Mouse (Mus musculus) liver (tissue): Measurements from ENCODE around the gene 2010111I01Rik.

Source experiments
- DNase-seq: peaks from one replicate; pipeline ENCODE4 v3.0.0-alpha.2; 2020; ENCODE audit warnings: mixed read lengths

2010111I01Rik gene

DNA sequence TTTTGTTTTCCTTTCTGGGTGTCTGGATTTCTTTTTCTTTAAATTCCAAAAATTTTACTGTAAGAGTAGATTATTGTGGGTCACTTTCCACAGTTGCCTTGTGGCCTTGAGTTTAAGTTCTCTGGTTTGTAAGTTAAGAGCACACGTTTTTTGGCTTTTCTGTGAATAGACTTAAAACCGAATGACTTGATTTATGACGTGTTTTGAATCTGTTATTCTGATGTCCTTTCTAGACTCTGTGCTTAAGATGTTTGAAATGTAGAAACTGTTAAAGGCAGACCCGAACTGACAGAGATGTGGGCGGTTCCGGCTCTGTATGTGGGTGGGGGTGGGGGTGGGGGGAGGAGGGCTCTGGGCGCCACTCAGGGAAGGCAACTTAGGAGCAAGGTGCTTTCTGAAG, 282.3 kb downstream of the 2010111I01Rik start:
- no peak for DNase-seq

DNA sequence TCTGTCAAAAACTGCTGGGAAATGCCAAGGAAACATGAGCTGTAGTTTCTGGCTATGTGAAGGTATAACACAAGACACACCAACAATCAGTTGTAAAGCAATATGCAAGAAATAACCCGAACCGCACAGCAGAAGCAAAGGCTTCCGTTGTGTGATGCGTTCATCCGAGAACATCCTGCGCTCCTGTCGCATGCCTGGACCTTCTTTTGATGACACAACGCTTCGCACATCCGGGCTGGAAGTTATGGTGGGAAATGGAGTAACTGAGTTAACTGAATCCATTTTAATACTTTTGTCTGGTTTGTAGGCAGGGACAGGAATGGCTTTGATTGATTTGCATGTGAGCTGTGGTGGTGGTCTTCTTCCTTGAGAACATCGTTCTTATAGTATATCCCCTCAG, 282.9 kb downstream of the 2010111I01Rik start:
- DNase-seq, result no peak

DNA sequence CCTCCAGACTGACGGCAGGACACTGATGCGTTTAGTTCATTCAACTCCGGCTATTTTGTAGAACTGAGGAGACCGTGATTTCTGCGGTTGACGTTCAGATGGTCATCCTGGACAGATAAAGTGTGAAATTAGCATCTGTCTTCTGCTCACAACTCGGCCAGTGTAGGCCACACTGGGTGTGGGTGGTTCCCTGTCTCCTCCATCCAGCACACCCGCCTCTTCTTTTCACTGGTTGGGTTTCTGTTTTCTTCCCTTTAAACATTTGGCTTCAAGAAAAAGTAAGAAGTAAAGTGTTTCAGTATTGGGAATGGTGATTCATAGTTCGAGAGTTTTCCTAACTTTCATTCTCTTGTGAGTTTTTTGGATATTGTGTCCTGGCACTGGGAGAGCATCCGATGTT, 283.6 kb downstream of the 2010111I01Rik start:
- DNase-seq, result no peak

DNA sequence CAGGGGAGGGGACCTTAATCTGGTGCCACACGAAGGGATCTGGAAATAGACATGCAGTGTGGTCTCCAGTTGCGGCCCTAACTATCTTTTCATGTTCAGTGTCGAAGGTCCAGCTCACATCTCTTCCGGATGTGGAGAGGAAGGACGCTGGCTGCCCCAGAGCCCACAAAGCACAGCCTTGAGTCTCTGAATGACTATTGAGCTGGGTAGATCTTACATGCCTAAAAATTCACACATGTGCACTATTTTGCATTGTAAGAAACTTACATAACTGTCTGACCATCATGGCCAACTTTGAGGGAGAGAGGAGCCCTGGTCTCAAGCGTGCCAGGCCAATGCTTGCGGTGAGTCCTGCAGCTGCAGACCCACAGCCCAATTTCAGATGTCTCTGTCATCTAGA, 284.5 kb downstream of the 2010111I01Rik start:
- DNase-seq, result no peak

DNA sequence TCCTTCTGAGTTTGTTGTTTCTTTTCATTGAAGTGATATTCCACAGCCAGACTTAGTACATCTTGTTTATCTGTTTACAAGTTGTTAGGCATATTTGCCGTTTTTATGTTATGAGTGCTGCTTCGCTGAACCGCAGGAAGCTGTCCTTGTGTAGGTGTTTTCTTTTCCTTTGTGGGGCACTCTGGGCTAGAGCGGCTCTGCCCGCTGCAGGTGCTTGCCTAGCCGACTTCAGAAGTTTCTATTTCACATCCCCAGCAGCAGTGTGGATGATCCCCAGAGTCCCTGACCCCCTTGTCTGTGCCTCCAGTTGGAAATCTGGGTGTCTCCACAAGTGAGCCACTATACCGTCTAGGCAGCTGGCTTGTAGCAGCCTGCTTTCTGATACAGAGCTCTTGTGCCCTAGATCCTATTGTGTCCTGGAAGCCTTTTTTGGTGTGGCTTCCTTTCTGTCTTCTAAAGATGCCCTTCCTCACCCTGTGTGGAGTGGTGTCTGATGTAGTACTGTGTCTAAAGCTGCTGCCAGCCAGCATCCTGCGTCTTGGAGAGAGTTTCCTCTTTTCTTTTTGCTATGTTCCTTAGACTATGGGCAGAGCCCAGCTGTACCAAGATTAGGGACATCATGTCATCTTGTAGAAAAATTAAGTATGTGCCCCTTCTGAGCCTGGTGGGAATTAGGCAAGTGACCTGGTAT, 285.2 kb downstream of the 2010111I01Rik start:
- no peak for DNase-seq

DNA sequence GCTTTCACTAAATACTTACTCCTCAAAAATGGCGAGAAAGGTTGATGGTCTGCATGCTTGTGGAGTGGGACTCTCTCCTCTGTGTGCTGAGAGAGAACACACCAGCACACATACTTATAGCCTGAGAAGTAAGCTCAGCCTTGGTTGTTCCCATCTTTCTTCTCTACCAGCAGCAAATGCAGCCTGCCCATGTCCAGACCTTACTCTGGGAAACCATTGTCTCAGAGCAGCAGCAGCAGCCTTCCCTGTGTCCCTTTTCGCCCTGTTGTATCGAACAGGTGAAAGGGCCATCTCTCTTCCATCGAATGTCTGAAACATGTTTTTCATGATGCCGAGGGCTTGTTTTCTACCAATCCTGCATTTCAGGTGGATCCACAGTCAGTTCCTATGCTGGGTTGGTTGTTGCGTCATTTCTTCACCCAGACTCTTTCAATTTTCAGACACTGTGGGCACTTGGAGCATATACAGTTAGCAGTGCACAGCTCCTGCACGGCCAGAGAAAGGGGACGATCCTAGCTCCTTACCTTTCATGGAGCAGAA, 285.8 kb downstream of the 2010111I01Rik start:
- no peak for DNase-seq

DNA sequence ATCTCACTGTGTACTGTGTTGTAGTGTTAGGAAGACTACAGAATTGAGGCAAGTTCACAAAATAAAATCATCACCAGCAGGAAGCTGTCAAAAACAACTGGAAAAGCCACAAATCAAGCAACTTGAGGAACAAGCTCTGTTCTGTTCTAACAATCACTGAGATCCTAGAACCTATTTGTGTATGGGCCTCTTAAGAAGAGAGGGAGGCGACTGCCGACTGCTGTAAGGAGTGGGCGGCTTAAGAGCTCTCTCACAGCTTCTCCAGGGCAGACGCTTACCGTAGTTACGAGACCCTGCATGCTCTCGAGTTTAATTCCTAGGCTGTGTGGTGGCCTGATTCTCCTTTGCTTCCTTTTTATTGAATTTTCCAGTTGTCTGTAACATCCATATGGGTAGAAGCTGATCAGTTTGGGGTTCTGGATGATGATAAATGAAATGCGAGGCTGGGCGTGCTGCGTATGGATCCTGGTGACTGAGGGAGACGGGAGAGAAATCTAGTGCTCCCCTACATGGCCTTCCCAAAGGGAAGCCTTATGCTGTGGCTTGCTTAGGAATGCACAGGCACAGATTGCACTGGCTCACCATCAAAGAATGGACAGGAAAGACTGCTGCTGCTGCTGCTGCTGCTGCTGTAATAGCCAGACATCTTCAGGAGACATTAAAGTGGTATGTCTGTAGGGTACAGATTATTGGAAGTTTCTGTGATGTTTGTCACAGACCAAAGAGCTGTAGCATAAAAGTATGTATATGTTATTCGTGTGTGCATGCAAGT, 286.6 kb downstream of the 2010111I01Rik start:
- DNase-seq, result no peak

DNA sequence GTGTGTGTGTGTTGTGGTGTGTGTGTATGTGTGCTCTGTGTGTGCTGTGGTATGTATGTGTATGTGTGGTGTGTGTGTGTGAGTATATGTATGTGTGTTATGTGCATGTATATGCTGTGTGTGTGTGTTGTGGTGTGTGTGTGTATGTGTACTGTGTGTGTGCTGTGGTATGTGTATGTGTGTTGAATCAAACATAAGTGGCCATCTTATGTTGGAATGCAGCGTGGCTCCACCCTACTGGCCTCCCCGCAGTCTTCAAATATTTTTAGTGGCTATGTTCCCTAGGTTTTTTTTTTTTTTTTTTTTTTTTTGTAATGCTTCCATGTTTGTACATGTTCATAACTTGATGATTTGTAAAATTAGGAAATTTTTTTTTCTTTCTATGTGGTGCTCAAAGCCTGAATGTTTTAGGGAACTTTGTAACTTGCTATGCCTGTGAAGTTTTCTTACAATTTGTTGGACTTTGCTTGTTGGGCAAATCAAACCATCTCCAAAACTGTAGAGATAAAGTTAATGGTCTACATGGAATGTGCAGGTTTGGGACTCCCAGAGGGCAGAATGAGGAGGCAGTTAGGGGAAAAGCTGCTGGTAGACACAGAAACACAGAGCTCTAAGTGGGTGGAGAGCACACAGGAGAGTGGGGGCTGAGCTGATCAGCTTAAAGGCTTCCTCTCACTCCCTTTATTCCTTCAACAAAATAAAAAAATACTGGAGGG, 287.8 kb downstream of the 2010111I01Rik start:
- DNase-seq, result no peak

DNA sequence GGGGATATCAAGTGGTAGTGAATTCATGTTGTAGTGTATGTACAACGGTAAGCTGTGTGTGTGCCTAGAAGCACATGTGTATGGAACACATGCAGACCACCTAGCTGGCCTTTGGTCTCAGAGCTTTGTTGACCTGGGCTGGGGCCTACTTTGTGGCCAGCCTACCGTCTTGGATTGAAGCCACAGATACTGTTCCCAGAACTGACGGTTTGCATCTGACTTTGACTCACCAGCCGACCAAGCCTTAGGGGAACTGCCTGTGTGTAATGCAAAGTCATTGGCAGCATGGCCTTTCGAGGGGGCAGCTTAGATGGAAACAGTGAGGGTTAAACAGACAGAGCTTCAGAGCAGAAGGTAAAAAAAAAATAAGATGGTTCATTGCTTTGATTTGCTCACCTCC, 288.5 kb downstream of the 2010111I01Rik start:
- no peak for DNase-seq

DNA sequence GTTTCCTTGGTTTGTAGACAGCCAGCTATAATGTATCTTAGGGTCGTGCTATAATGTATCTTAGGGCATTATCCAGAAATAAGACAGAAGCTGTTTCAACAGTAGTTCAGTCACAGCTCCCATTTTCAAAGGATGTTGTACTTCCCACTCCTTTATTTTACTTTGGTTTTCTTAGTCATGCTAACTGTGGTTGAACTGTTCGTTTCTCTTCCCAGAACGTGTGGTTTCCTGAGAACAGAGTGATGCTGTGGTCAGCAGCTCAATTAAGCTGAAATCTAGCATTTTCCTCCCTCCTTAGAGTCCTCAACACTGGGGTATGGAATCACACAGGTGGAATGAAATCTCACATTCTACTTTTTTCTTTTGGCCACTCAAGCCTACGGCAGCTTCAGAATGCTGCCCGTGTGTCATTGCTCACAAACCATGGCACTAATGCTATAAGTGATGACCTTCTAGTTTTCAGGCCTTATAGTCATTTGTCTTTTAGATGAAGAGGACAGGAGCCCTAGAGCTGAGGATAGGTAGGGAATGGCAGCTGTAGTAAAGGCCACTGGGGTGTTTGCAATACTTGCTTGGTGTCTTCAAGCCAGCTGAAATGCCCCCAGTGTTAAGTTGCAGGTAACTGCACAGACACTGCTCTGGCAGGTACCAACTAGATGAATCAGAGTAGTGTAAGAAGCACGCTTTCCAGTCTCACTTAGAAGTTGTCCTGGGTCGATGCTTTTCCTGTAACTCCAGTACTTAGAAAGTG, 289.4 kb downstream of the 2010111I01Rik start:
- DNase-seq, result no peak

DNA sequence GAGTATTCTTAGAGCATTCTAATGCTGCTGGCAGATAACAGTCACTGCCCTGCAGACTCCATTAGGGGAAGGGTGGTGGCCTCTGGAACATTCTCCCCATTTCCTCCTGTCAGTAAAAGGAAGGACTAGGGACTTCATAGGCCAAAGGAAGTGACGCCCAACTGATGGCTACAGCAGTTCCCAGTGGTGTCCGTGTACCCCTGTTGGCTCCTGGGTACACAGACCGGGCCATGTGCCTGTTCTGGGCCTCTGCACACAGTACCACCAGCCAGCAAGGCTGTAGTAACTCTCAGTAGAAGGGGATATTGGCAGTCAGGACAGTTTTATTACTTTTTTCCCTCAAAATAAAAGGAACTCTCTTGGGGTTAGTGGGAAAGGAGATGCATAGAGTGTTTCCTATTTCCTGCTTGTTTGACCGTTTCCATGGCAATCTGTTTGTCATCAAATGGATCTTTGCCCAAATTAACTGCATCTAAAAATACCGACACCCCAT, 290.9 kb downstream of the 2010111I01Rik start:
- no peak for DNase-seq

DNA sequence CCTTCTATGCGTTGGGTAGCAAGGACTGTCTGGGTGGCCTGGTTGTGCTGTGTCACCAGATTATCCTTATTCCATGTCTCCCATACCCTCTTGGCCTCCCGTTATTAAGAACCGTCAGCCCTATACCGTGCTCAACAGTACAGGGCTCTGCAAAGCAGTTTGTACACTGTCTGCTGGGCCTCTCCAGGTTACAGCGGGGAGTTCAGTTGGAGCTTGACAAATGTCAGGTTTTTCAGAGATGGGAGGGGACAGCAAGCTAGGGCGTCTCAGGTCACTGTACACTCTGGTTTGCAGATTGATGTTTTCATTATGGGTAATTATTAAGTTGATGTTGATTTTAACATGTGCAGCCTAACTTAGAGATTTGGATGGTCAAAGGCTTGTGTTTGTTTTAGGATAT, 291.5 kb downstream of the 2010111I01Rik start:
- no peak for DNase-seq

DNA sequence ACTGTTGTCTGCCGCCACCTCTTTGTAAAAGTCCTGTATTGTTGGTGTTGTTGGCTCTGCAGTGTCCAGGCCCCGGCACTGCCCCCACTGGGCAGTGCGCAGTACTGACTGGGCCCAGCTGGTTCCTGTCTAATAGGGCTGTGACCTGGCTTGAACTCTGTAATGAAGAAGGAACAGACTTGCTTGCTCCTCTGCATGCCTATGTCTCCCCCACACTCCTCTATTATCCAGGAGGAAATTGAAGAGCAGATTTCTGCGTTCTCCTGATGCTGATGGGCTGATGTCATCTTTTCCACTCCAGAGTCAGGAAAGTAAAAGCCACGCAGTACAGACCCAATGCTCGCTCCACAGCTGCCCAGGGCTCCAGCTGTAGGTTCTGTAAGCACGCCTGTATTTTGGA, 292.1 kb downstream of the 2010111I01Rik start:
- DNase-seq, result no peak

DNA sequence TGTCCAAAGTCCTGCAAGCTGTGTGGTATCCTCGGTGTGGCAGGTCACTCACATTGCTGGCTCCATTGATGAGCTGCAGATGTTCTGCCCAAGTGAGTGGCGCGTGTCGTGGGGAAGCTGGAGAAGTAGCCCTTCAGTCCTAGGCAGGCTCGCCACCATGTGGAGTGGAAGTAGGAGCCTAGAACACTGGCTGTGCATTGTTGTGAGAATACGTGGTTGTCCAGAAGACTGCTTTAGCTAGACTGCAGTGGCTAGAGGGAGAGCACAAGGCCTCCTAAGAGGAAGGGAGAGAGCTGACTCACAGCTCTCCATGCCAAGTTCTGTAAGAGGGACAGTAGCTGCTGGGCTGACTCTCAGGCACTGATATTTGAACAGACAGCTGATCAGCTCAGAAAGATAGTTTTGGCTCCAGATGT, 293.5 kb downstream of the 2010111I01Rik start:
- DNase-seq, result no peak

DNA sequence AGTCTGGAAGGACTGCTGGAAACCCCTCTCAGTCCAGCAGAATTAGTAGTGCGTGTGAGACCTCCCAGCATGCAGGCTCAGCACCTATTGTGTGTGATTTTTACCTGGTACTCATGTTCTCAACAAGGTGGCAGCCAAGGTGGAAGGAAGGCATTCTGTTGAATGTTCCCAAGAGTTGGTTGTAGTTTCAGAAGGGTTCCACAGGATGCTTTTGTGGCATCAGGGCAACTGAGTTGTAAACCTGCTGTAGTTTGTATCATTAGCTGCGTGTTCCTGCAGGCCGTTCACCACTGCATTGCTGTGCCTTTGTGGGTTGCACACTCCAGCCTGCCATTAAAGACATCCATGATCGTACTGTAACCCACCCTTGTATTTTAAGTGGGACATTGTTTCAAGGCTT, 294.0 kb downstream of the 2010111I01Rik start:
- DNase-seq, result no peak

DNA sequence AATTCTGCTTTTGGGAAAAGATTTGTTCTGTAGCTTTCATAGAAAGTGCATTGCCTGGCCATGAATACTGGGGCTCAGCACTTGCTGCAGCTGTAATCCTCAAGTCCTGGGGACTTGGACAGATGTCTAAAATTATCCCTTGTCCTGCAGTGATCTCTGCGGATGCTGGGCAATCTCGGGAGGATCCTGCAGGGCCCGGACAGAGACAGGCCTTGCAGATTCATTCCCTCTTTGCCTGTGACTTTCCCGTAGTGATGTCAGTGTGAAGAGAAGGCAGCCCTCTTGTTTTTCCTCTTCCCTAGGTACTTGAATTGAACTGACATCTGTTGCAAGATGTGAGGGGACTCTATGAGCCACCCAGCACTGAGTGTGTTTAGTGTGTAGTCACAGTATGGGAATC, 295.4 kb downstream of the 2010111I01Rik start:
- DNase-seq, result no peak

DNA sequence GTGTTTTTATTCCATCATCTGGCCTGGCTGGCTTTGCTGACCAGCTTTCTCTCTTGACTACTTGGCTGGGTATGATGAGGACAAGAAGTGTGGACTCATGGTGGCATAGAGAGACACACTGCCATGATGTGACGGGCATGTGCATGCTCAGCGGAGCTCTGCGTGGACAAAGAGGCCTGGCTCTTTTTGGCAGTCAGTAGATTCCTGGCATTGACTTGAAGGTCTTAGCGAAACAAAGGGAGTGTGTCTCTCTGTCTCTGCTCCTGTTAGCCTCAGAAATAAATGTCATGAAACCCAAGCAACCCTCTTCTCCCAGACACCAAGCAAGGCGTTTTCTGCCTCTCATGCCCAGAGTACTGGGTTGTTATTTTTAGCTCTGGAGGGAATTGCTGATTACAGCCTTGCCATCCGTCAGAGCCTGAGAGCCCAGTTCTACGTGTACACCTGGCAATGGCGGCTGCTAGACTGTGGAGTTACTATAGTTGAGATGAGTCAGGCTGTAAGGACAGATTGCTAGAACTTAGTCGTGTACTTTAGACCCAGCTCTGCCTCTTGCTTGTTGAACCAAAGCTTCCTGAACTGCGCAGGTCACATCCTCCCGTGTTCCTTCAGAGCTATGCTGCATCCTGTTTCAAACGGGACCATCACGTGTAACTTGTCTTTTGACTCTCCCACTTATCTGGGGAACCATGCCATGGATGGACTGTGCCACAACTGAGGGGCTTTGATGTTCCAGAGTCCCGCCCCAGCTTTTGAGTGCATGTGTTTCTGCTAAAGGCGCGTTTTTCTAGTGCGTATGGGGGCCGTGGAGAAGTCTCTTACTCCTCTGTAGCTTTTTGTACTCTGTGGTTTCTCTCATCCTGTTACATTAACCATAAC, 296.3 kb downstream of the 2010111I01Rik start:
- no peak for DNase-seq

DNA sequence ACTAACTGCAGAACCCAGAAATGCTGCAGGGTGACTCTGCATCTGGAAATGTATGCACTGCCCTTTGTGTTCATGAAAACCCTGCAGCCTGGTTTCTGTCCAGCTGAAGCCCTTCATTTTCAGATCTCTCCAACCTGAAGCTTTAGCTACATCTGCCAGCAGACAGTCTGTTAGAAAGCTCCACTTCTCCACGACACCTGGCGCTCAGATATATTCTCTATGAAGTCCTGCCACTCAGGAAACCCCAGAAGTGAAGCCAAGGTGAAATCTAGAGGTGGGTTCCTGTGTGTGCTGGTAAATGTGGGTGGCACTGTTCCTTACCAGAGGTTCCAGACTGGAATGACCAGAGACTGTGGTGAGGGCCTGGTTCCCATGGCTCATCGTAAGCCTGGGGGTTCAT, 297.0 kb downstream of the 2010111I01Rik start:
- DNase-seq, result no peak

DNA sequence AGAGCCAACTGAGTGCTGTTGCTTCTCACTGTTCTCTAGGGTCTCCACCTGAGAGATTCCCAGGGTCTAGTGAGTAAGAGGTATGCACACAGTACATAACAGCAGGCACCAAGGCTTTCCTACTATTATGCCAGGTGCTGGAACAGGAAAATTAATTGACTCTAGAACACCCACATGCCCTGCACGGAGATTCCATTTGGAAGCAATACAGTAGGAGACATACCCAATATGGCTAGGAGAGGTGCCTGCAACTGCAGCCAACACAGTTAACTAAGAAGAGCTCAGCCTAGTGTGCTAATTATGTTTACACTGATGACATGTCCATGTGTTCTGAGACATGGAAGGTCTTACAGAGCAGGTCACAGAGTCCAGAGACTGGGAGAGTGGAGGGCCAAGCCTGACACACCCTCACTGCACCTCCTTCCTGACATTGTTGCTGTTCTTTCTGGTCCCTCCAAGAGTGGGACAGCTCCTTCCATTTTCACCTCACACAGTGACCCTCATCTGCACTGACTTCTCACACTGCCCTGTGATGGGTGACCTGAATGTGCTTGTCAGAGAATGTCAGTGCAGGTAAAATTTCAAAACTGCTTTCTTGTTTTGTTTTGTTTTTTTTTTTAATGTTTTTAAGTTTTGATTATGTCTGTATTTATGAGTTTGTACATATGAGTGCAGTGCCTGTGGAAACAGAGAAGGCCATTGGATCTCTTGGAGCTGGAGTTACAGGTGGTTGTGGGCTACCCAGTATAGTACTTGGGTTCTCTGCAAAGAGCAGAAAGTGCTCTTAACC, 297.7 kb downstream of the 2010111I01Rik start:
- no peak for DNase-seq

DNA sequence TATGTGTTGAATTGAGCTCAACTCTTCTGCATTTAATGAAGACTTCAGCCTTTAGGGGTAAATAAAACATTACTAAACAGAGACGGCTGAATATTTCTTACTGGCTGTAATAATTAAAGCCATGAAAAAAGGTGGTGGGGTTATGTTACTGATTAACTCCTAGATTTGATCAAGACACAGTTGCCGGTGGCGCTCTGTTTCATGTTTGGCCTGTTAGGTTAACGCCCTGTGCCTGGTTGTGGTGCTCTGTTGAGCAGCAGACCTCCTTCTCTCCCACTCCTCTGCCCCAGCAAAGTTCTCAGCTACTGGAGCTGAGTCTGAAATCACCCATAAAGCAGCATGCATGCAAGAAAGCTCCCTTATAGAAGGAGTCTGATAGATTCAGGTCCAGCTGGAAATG, 303.7 kb downstream of the 2010111I01Rik start:
- no peak for DNase-seq

DNA sequence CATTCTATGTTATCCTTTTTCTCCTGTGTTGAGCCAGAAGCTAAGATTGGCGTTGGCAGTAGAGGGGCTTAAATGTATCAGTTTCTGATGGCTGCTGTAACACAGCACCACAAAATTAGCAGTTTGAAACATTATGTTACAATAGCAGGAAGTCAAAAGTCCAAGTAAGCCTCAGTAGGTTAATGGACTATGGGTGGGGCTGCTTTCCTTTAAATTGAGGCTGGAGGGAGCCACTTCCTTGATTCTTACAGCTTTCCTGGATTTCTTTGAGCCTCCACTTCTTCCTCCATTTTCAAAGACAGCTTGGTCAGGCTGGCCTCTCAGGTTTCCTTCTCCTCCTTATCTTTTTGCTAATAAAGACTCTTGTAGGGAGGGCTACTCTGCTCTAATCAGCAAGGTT, 304.1 kb downstream of the 2010111I01Rik start:
- DNase-seq, result no peak
